Mouse (Mus musculus) myocyte (in vitro differentiated cells): ENCODE data around the gene Smc5.

Experiments
- CEBPB ChIP-seq: IDR thresholded peaks from 2 replicates; pipeline ENCODE4 v1.6.1; 2011; ENCODE audit warnings: mild to moderate bottlenecking, moderate library complexity; ENCODE audit not compliant: poor library complexity, insufficient read depth, severe bottlenecking
- E2F4 ChIP-seq: IDR thresholded peaks from one replicate; pipeline ENCODE4 v1.6.1; 2011; ENCODE audit warnings: mild to moderate bottlenecking, control low read depth, moderate library complexity; ENCODE audit not compliant: insufficient read depth
- MAX ChIP-seq: IDR thresholded peaks from one replicate; pipeline ENCODE4 v1.6.1; 2011; ENCODE audit warnings: low read depth, mild to moderate bottlenecking, control low read depth
- MYOD1 ChIP-seq, 3 experiments: IDR thresholded peaks; one replicate each; pipeline ENCODE4 v1.6.1; 2011; ENCODE audit warnings: control low read depth in 2 of 3, low read depth in 2 of 3, mild to moderate bottlenecking in 2 of 3, moderate library complexity in 1 of 3; ENCODE audit not compliant: insufficient read length in 2 of 3, control insufficient read depth in 1 of 3
- MYOG ChIP-seq, 3 experiments: IDR thresholded peaks; one replicate each; pipeline ENCODE4 v1.6.1; 2011; ENCODE audit warnings: control low read depth in 2 of 3, low read depth in 2 of 3, mild to moderate bottlenecking in 2 of 3; ENCODE audit not compliant: insufficient read length in 2 of 3, control insufficient read depth in 1 of 3, insufficient read depth in 1 of 3
- POLR2A ChIP-seq: IDR thresholded peaks from one replicate; pipeline ENCODE4 v1.6.1; 2011; ENCODE audit warnings: low read depth, mild to moderate bottlenecking, control low read depth, moderate library complexity; ENCODE audit not compliant: insufficient read length
- SRF ChIP-seq: IDR thresholded peaks from one replicate; pipeline ENCODE4 v1.6.1; 2011; ENCODE audit warnings: low read depth; ENCODE audit not compliant: control insufficient read depth, insufficient read length
- TCF12 ChIP-seq: IDR thresholded peaks from one replicate; pipeline ENCODE4 v1.6.1; 2011; ENCODE audit warnings: mild to moderate bottlenecking, control low read depth; ENCODE audit not compliant: poor library complexity, insufficient read depth, severe bottlenecking
- TCF3 ChIP-seq: IDR thresholded peaks from one replicate; pipeline ENCODE4 v1.6.1; 2011; ENCODE audit warnings: low read depth, control low read depth; ENCODE audit not compliant: insufficient read length
- USF1 ChIP-seq: IDR thresholded peaks from one replicate; pipeline ENCODE4 v1.6.1; 2011; ENCODE audit warnings: low read depth, mild to moderate bottlenecking, control low read depth, moderate library complexity

GRCm38 (mm10) chr19:23316851-23317250 is 43.2 kb upstream of the Smc5 start:
- TF ChIP-seq POLR2A: no peak
- TF ChIP-seq TCF12: no peak
- TF ChIP-seq MYOD1 (IDR thresholded peaks at IDR 0.05; ENCODE audit: control insufficient read depth in 1 of 3, insufficient read length in 2 of 3, low read depth in 2 of 3): no peak
- no peak for TF ChIP-seq USF1
- no peak for TF ChIP-seq E2F4
- no peak for TF ChIP-seq TCF3
- no peak for TF ChIP-seq CEBPB
- TF ChIP-seq MAX: no peak
- no peak for TF ChIP-seq MYOG (IDR thresholded peaks at IDR 0.05; ENCODE audit: control insufficient read depth in 1 of 3, insufficient read depth in 1 of 3, insufficient read length in 2 of 3, low read depth in 2 of 3)
- no peak for TF ChIP-seq SRF
